Mouse (Mus musculus): ENCODE data around the gene Map3k6.

Gene Map3k6

DNA sequence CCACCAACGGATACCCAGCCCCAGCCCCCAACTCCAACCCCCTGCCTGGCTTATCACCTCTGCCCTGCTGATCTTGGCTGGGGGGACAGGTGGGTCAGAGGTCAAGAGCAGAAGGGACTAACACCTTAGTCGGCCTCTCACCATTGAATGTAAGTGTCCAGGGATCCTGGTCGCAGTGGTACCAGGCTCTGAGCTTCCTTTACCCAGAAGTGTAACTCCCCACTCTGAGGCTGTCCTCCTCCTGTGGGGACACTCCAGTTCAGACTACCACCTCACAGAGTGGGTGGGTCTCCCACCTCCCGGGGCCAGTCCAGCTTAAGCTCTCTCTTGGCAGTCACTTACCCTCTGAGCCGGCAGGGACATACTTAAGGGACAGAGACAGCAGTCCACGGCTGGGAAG lies 14.8 kb downstream of the Map3k6 start:
- DNase-seq (ENCODE audit: low spot score) = no peak

DNA sequence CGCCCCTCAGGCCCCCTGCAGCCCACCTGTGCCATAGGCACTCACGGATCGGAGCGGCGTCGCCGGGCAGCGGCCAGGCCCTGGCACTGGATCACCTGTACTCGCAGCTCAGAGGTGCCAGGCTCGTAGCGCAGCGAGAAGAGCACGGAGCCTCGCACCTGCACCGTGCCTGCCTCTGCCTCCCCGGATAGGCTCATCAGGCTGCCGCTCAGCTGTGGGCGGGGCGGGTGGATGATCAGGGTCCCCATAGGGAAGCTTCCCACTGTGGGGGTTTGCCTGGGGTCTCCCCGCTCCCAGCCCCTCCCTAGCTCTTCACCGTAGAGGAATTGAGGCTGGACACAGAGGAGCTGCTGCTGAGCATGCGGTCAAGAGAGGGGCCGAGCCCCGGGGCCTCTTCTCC lies 16.2 kb downstream of the Map3k6 start:
- no peak for DNase-seq (ENCODE audit: low spot score)

GRCm38 (mm10) chr4:133257230-133257629 lies 16.6 kb downstream of the Map3k6 start:
- DNase-seq (ENCODE audit: low spot score) = no peak

- peak; percentile 56 for DNase-seq (ENCODE audit: low spot score)
Observed at GRCm38 (mm10) chr4:133257798-133258408, 17.3 kb downstream of the Map3k6 start.

DNA sequence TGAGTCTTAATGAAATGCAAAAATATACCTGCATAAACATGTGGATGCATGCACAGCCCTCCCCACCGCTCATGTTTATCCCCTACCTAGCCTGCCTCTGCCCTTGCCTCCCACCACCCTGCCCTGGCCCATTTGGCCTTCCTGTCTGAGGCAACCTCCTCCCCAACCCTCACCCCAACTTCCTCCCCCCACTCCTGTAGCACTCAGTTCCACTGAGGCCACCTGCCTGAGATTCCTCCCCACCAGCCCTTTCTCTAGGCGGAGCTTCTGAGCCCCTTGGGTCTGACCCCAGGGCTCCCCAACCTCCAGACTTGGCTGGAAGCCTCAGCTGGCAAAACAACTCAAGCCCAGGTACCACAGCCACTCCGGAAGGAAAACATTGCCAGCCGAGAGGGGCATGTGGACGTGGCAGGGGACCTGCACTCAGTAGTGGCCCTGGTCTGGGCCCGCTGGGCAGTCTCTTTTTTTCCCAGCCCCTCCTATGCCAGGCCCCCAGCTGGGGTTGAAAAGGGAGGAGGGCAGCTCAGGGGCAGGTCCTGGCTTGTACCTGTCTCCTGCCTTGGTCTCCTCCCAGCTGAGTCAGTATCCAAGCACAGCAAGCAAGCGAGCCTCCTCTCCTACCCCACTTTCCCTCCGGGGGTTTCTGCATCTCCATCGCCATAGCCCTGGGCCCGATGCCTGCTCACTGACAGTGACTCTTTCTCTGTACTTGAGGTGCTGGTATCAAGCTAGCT lies 21.2 kb downstream of the Map3k6 start:
- DNase-seq (ENCODE audit: low spot score) = no peak

- DNase-seq (ENCODE audit: low spot score) = no peak
Observed at GRCm38 (mm10) chr4:133262375-133262765, 21.8 kb downstream of the Map3k6 start.

DNA sequence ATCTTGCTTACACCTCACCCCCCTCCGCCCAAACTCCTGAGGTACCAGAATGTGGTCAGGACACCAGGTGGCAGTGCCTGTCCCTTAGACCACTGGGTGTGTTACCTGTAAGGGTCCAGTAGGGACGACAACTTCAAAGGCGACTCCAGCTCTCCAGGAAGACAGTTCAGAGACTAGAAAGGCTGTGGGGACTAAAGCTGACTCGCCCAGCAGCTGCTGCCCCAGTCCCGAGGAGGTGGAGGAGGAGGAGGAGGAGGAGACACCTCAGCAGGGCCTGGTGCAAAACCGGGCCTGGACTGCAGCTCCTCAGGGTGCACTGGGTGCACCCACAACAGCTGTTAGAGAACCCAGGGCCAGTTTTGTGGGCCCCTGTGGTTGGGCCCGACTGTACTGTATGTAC lies 22.3 kb downstream of the Map3k6 start, which contains the start of gene Sytl1:
Sytl1 (minus strand) TSS at position 232 of the 400 bp plus-strand sequence.
- DNase-seq (ENCODE audit: low spot score) = no peak

DNA sequence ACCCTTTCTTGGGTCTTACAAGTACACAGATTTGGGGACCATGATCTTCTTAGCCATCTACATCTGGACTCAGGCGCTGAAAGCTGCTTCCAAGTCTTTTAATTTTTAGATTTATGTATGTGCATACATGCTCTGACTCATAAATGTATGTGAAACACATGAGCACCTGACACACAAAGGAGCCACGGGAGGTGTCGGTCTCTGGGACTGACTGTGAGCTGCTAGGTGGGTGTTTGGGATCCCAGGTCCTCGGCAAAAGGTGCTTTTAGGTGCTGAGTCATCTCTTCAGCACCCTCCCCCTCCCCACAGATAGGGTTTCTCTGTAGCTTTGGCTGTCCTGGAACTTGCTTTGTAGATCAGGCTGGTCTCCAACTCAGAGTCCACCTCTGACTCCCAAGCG lies 23.1 kb downstream of the Map3k6 start:
- no peak for DNase-seq (ENCODE audit: low spot score)

GRCm38 (mm10) chr4:133264559-133264958 lies 23.9 kb downstream of the Map3k6 start:
- no peak for DNase-seq (ENCODE audit: low spot score)

GRCm38 (mm10) chr4:133265297-133265696 lies 24.7 kb downstream of the Map3k6 start:
- DNase-seq (ENCODE audit: low spot score) = no peak

- no peak for DNase-seq (ENCODE audit: low spot score)
Observed at GRCm38 (mm10) chr4:133265759-133266158, 25.1 kb downstream of the Map3k6 start.

DNA sequence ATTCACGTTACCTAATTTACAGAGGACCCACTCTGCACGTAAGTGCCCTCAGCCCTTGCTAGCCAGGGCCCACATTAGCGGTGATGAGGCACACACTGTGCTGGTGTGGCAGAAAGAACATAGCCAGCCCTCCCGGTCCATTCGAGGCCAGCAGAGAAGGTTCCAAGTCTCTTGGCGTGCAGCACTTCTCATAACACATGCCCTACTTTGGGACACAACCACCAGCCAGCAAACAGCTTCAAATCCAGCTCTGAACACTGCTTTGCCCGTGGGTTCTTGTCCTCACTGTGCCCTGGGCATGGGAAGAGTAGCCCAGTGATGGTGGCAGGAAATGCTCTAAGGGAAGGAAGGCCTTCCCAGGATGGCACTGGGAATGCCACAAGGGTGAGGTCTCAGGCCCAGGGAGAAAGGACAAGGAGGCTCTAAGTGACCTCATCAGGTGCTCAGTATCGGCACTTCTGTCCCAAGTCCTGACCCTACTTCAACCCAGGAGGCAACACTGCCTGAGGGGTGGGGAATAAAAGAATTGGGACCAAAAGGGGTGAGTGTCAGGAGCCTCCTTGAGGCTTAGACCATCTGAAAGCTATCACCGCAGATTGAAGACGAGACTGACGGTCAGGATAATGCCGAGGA lies 25.7 kb downstream of the Map3k6 start:
- DNase-seq (ENCODE audit: low spot score) = no peak

- DNase-seq (ENCODE audit: low spot score) = no peak
Observed at GRCm38 (mm10) chr4:133268931-133269330, 28.3 kb downstream of the Map3k6 start.

DNA sequence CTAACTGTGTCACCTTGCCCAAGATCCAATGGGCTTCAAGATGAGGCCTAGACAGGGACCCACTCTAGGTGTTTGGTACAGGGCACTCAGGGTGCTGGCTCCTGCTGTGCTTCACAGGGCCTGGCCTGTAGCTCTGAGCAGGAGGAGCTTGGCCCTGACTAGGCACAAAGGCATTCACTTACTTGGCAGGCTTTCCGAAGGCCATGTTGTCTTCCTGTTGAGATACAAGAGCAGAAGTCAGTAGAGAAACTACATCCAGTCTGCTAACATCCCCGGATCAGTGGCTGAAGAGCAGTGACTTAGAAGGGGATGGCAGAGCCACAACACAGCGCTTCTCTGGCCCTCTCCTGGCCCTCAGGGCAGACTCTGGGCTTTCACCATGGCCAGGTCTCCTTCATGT lies 29.0 kb downstream of the Map3k6 start:
- DNase-seq (ENCODE audit: low spot score) = no peak

DNA sequence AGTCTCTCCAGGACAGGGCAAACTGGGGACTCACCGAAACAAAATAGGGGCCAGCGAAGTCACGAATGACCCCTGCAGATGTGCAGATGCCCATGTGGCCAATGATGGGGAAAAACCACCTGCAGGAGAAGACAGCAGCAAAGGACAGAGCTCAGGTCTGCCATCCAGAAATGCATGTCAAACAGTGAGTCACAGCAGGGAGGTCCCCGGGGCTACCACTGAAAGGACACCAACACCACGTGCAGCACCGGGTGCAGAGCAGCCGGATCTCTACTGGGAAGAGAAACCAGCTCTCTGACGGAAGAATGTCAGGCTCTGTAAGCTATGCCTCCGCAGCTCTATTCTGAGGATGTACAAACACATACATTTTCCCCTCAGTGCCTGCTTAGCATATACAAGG lies 30.3 kb downstream of the Map3k6 start:
- no peak for DNase-seq (ENCODE audit: low spot score)

DNA sequence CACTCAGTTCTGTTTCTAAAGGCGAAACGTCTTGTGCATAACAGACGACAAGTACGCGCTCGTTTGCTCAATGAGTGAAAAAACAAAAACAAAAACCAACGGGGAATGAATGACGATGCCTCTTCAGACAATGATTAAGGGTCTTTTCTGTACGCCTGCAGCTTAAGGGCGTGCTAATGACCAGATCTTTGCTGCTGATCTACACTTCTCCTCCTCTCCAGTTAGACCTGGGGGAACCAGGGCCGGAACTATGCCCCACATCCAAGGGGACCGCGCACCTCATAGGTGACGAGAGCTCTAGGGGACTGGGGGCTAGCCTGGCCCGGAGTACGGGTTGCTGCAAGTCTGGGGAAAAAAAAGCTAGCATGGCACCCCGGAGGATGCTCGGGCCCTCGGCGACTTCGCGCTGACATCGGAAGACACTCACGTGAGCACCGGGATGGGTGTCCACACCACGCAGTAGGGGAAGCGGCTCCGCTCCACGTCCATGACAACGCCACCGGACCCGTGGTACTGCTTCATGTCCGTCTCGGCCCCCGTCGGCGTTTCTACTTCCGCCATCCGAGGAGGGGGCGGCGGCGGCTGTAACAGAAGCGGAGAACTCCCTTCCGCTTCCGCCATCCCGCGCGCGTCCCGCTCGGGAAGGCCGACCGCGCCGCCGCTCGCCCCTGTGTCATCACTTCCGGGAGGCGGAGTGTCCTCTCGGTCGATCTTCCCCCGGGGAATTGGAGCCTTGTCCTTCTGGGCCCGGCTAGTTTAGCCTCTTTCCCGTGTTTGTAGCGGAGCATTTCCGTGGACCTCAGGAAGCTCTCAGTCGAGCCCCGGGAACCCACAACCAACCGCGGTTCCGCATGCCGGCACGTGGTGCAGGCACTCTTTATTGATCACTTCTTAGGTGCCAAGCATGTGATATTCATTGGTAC lies 36.7 kb downstream of the Map3k6 start, which contains the start of gene Tmem222:
Tmem222 (minus strand) TSS at position 689 of the 923 bp plus-strand sequence.
- peak; percentile 94 for DNase-seq (ENCODE audit: low spot score)

DNA sequence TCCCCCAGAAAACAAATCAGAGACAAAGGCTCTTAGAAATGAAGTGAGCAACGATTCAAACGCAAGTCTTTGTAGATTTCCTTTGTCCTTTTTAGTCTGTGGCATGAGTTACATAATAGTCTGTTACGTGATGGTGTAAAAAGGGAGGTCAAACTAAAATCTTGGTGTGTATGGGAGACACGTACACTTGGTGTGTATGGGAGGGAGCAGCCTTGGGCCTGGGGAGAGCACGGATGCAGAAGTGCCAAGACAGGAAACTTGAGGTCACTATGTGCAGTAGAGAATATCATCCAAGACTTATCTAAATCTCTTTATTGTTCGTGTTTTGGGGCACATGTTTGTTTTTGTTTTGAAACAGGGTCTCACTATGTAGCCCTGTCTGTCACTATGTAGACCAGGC lies 37.4 kb downstream of the Map3k6 start:
- DNase-seq (ENCODE audit: low spot score) = no peak

DNA sequence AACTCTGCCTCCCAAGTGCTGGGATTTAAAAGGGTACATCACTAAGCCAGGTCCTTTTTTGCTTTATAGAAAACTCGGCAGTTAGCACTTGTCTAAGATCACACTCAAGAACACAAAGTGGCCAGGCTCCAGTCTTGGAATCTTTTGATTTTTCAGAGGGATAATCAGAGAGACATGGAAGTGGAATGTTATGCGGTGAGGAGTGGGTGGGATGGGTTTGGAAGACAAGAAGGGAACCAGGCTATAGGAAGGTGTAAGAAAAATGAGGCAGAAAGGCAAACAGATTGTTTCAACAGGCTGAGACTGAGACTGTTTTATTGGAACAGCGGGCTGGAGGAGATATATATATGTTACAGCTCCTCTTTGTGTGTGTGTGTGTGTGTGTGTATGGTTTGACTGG lies 37.9 kb downstream of the Map3k6 start:
- DNase-seq (ENCODE audit: low spot score) = no peak

DNA sequence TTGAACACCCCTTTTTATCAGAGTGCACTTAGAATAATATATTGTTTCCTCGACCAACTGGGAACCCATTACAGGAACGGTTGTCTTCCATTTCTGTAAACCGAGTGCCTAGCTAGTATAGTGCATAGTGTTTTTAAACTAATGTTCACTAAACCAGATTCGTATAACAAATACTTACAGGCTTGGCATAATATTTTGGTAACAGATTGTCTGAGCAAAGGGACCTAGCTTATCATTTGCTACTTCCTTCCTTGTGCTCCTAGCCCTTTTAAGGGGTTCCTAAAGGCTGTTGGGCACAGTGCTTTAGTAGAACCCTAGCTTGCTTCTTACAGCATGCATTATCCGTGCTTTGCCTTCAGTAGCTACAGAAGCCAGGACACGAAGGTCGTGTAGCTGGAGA lies 40.9 kb downstream of the Map3k6 start:
- DNase-seq (ENCODE audit: low spot score) = no peak

DNA sequence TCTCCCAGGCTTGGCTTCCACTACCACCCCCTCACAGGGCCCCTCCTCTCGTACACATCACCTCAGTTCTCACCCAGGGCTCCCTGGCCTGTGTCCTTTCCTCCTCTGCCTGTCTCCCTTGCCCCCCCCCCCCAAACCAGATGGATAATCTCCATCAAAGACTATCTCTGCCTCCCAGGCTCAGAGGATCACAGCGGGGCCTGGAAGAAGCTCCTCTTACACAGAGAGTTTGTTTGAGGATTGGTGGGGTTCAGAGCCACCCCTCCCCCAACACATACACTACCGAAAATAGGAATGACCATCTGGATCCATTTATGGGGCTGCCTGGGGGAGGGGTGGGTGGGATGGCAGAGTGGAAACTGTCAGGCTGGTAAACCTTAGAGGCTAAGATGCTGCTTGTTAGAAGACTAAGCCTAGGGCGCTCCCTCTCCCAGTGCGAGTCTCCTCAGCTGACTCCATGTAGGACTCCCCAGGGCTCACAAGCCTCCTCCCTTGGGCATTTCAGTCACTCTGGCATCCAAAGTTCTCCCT lies 41.4 kb downstream of the Map3k6 start:
- DNase-seq (ENCODE audit: low spot score) = no peak

GRCm38 (mm10) chr4:133282656-133283055 lies 42.0 kb downstream of the Map3k6 start:
- no peak for DNase-seq (ENCODE audit: low spot score)

- DNase-seq (ENCODE audit: low spot score) = no peak
Observed at GRCm38 (mm10) chr4:133285299-133285698, 44.7 kb downstream of the Map3k6 start.
